Mouse (Mus musculus): ENCODE results near the gene Gm21985. TPM values are rescaled to one million over a fixed set of nuclear protein-coding genes. Genes with fewer than 3 reads are reported as not detected.

The Gm21985 gene
- polyA plus RNA-seq, 1 experiment = not detected

DNA sequence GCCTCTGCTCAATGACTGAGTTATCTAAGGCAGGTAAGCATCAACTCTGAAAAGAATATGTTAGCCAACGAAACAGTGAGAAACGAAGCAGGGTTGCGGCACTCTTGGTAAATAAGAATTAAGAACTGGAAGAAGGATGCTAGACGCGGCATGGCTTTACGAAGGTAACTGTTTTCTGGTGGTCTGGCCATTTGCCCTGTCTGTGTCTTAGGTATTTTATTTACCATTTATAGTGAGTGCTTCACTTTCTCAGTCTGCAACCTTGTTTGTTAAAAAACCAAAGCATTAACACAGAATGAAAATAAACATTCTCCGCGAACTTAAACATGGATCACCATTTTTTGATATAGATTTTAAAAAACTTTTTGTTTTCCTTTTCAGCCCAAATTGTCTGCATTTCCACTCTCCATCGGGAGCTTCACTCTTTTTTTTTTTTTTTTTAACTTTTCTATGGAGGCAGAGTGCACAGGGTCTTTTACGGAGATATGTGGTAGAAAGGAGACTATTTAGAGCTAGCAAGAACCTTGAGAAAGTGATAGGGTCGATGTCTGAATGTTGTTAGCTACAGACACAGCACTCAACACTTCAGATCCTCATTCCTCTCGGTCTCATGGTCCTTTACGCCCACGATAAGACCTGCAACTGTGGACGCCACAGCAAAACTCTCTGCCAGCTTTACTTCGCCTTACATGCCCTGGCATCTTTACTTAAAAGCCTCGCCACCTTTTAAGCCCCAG lies 188.2 kb downstream of the Gm21985 start:
- no peak for TF ChIP-seq GATA1 (IDR thresholded peaks at IDR 0.05; ENCODE audit: low read length)

DNA sequence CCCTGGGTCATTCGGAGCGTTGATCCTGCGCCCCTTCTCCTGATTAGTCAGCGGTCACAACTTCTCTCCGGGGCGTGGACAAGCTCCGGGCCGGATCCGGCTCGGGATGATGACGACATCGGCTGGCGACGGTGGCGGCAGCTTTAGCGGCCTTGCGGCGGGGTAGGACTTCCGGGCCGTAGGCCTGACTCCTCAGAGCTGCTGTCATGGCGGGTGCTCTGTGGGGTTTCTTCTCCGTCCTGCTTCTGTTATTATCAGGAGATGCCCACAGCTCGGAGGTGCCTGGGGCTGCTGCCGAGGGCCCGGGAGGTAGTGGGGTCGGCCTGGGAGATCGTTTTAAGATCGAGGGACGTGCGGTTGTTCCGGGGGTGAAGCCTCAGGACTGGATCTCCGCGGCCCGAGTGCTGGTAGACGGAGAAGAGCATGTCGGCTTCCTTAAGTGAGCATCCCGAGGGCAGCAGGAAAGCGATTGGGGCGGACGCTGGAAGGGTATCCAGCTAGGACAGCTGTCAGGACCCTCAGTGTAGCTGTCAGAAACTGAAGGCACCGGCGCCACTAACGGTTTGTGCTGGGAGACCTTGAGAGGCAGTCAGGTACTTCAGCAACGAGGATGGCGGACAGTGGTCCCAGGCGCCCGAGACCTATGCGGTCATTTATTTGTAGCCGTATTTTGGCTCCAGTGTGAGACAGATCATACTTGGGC lies 188.9 kb downstream of the Gm21985 start, which contains the start of gene Emc7:
Gene Emc7, plus strand, starts transcription at position 136 of the 703 bp plus-strand sequence.
- no peak for TF ChIP-seq GATA1 (IDR thresholded peaks at IDR 0.05; ENCODE audit: low read length)

Other genes starting within 250 kb of the Gm21985 start
- not detected in 2 replicates for gene Olfr1311, start 241.9 kb upstream of the Gm21985 start, polyA plus RNA-seq (2012)
- not detected in 2 replicates for gene Olfr1312, start 216.1 kb upstream of the Gm21985 start, polyA plus RNA-seq (2012)
- gene Olfr1313, start 188.5 kb upstream of the Gm21985 start, polyA plus RNA-seq (2012) = not detected in 2 replicates
- not detected in 2 replicates for gene Olfr1314, start 169.5 kb upstream of the Gm21985 start, polyA plus RNA-seq (2012)
- gene Olfr1315-ps1, start 150.9 kb upstream of the Gm21985 start, polyA plus RNA-seq (2012) = not detected in 2 replicates
- gene Olfr1316, start 131.3 kb upstream of the Gm21985 start, polyA plus RNA-seq (2012) = not detected in 2 replicates
- not detected in 2 replicates for gene Olfr1317, start 126.0 kb upstream of the Gm21985 start, polyA plus RNA-seq (2012)
- not detected in 2 replicates for gene Olfr1318, start 112.1 kb upstream of the Gm21985 start, polyA plus RNA-seq (2012)
- 35.9 and 44.2 TPM in 2 replicates for gene Lpcat4, start 26.8 kb upstream of the Gm21985 start, polyA plus RNA-seq (2012)
- 0.03 TPM in 1 of 2 replicates, not detected in the other for gene Nutm1, start 7.0 kb upstream of the Gm21985 start, polyA plus RNA-seq (2012)
- 35.6 and 100 TPM in 2 replicates for gene Nop10, start 4.4 kb upstream of the Gm21985 start, polyA plus RNA-seq (2012)
- gene Slc12a6, start 489 bp upstream of the Gm21985 start, polyA plus RNA-seq (2012) = 3.1 and 3.8 TPM in 2 replicates
- gene Emc4, start 101.7 kb downstream of the Gm21985 start, polyA plus RNA-seq (2012) = 46.5 and 59.3 TPM in 2 replicates
- gene Katnbl1, start 112.9 kb downstream of the Gm21985 start, polyA plus RNA-seq (2012) = 5.1 and 9.2 TPM in 2 replicates
- gene Emc7, start 188.7 kb downstream of the Gm21985 start, polyA plus RNA-seq (2012) = 1.7 and 2.6 TPM in 2 replicates
- not detected in 2 replicates for gene Chrm5, start 214.5 kb downstream of the Gm21985 start, polyA plus RNA-seq (2012)
- 9.2 and 12.4 TPM in 2 replicates for gene Aven, start 226.7 kb downstream of the Gm21985 start, polyA plus RNA-seq (2012)

Measured in G1E-ER4 (cell line).